Mouse (Mus musculus): ENCODE data around the gene Plet1. TPM values are rescaled to one million over a fixed set of nuclear protein-coding genes. Genes with fewer than 3 reads are reported as not detected.

Gene Plet1
- polyA plus RNA-seq, 1 experiment from 2014 or later, result 0.27 TPM

- Histone ChIP-seq H3K9me3 (replicated peaks; ENCODE audit: control insufficient read depth, low read length) (no peaks in the 10 kb centered on the region), H3K9ac (ENCODE audit: low read length) (no peak overlapping the region), H3K27ac (ENCODE audit: low read depth, low read length) (no peak overlapping the region), H3K4me2 (ENCODE audit: low read length) (no peak overlapping the region), H3K36me3 (ENCODE audit: control insufficient read depth, insufficient read depth, low read length) (no peaks in the 10 kb centered on the region), H3K4me1 (ENCODE audit: control insufficient read depth, insufficient read depth, low read length) (no peaks in the 10 kb centered on the region), H3K27me3 (replicated peaks; ENCODE audit: control insufficient read depth, insufficient read depth, low read length) (no peaks in the 10 kb centered on the region), H3K4me3 (ENCODE audit: low read depth, low read length) (no peak overlapping the region)
- ATAC-seq (no peak), DNase-seq (ENCODE audit: low spot score) (no peak)
- WGBS, result 80% methylated on average over 3 of the region's 3 CpGs
Measured at GRCm38 (mm10) chr9:50533791-50534190, 39.5 kb downstream of the Plet1 start.

DNA sequence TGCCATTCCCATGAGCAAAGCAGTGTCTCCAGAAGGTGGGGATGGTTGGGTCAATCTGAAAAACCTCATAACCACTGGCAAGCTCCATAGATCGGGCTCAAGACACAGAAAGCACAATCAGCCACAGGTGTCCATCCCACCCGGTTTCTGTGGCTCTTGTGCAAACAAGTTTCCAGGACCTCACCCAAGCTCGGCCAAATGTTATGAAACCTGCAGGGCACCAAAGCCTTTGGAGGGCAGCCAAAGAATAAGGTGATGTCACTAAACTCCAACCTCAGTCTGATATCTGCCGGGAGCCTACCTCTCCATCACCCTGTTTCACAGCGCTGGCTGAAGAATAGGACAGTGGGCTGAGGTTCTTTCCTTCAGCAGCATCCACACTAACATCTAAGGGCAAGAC lies 41.6 kb downstream of the Plet1 start:
- H3K9me3 ChIP-seq (replicated peaks; ENCODE audit: control insufficient read depth, low read length), result no peaks in the 10 kb centered on the region
- DNase-seq (ENCODE audit: low spot score) (no peak), ATAC-seq (no peak)
- H3K9ac ChIP-seq (ENCODE audit: low read length), result no peak overlapping the region
- H3K27ac ChIP-seq (ENCODE audit: low read depth, low read length), result no peak overlapping the region
- no peaks in the 10 kb centered on the region for H3K27me3 ChIP-seq (replicated peaks; ENCODE audit: control insufficient read depth, insufficient read depth, low read length)
- no peaks in the 10 kb centered on the region for H3K4me1 ChIP-seq (ENCODE audit: control insufficient read depth, insufficient read depth, low read length)
- no peaks in the 10 kb centered on the region for H3K36me3 ChIP-seq (ENCODE audit: control insufficient read depth, insufficient read depth, low read length)
- no peak overlapping the region for H3K4me3 ChIP-seq (ENCODE audit: low read depth, low read length)
- no peak overlapping the region for H3K4me2 ChIP-seq (ENCODE audit: low read length)
- WGBS, result 83% methylated on average over 5 of the region's 5 CpGs

- no peak overlapping the region for H3K9ac ChIP-seq (ENCODE audit: low read length)
- no peak for ATAC-seq
- H3K4me2 ChIP-seq (ENCODE audit: low read length), result no peak overlapping the region
- no peak overlapping the region for H3K4me3 ChIP-seq (ENCODE audit: low read depth, low read length)
- 87% methylated on average over 7 of the region's 7 CpGs for WGBS
- DNase-seq (ENCODE audit: low spot score), result no peak
- no peaks in the 10 kb centered on the region for H3K36me3 ChIP-seq (ENCODE audit: control insufficient read depth, insufficient read depth, low read length)
- no peaks in the 10 kb centered on the region for H3K9me3 ChIP-seq (replicated peaks; ENCODE audit: control insufficient read depth, low read length)
- no peaks in the 10 kb centered on the region for H3K4me1 ChIP-seq (ENCODE audit: control insufficient read depth, insufficient read depth, low read length)
- H3K27me3 ChIP-seq (replicated peaks; ENCODE audit: control insufficient read depth, insufficient read depth, low read length), result no peaks in the 10 kb centered on the region
- no peak overlapping the region for H3K27ac ChIP-seq (ENCODE audit: low read depth, low read length)
Measured at GRCm38 (mm10) chr9:50536603-50537135, 42.3 kb downstream of the Plet1 start.

- WGBS, result 86% methylated on average over 4 of the region's 4 CpGs
- Histone ChIP-seq H3K9ac (ENCODE audit: low read length) (no peak overlapping the region), H3K9me3 (replicated peaks; ENCODE audit: control insufficient read depth, low read length) (no peaks in the 10 kb centered on the region), H3K4me1 (ENCODE audit: control insufficient read depth, insufficient read depth, low read length) (no peaks in the 10 kb centered on the region), H3K4me2 (ENCODE audit: low read length) (no peak overlapping the region), H3K36me3 (ENCODE audit: control insufficient read depth, insufficient read depth, low read length) (no peaks in the 10 kb centered on the region), H3K27me3 (replicated peaks; ENCODE audit: control insufficient read depth, insufficient read depth, low read length) (no peaks in the 10 kb centered on the region), H3K4me3 (ENCODE audit: low read depth, low read length) (no peak overlapping the region), H3K27ac (ENCODE audit: low read depth, low read length) (no peak overlapping the region)
- ATAC-seq (no peak), DNase-seq (ENCODE audit: low spot score) (no peak)
Measured at GRCm38 (mm10) chr9:50537295-50537694, 43.0 kb downstream of the Plet1 start.

GRCm38 (mm10) chr9:50540170-50540569 lies 45.8 kb downstream of the Plet1 start:
- Histone ChIP-seq H3K9me3 (replicated peaks; ENCODE audit: control insufficient read depth, low read length) (no peaks in the 10 kb centered on the region), H3K4me3 (ENCODE audit: low read depth, low read length) (no peak overlapping the region), H3K27me3 (replicated peaks; ENCODE audit: control insufficient read depth, insufficient read depth, low read length) (no peaks in the 10 kb centered on the region), H3K27ac (ENCODE audit: low read depth, low read length) (no peak overlapping the region), H3K36me3 (ENCODE audit: control insufficient read depth, insufficient read depth, low read length) (no peaks in the 10 kb centered on the region), H3K9ac (ENCODE audit: low read length) (no peak overlapping the region), H3K4me2 (ENCODE audit: low read length) (peak overlapping the region; percentile 39), H3K4me1 (ENCODE audit: control insufficient read depth, insufficient read depth, low read length) (no peaks in the 10 kb centered on the region)
- ATAC-seq (no peak), DNase-seq (ENCODE audit: low spot score) (peak; percentile 8)
- WGBS, result 44% methylated on average over 7 of the region's 7 CpGs

GRCm38 (mm10) chr9:50542401-50542800 lies 48.1 kb downstream of the Plet1 start:
- DNase-seq (ENCODE audit: low spot score), result no peak
- H3K27me3 ChIP-seq (replicated peaks; ENCODE audit: control insufficient read depth, insufficient read depth, low read length), result no peaks in the 10 kb centered on the region
- no peak overlapping the region for H3K9ac ChIP-seq (ENCODE audit: low read length)
- H3K4me2 ChIP-seq (ENCODE audit: low read length), result no peak overlapping the region
- H3K27ac ChIP-seq (ENCODE audit: low read depth, low read length), result no peak overlapping the region
- H3K4me1 ChIP-seq (ENCODE audit: control insufficient read depth, insufficient read depth, low read length), result no peaks in the 10 kb centered on the region
- H3K9me3 ChIP-seq (replicated peaks; ENCODE audit: control insufficient read depth, low read length), result no peaks in the 10 kb centered on the region
- no peak for ATAC-seq
- no peaks in the 10 kb centered on the region for H3K36me3 ChIP-seq (ENCODE audit: control insufficient read depth, insufficient read depth, low read length)
- 76% methylated on average over 9 of the region's 9 CpGs for WGBS
- no peak overlapping the region for H3K4me3 ChIP-seq (ENCODE audit: low read depth, low read length)

GRCm38 (mm10) chr9:50547859-50548478 lies 53.6 kb downstream of the Plet1 start:
- Histone ChIP-seq H3K9me3 (replicated peaks; ENCODE audit: control insufficient read depth, low read length) (no peaks in the 10 kb centered on the region), H3K9ac (ENCODE audit: low read length) (no peak overlapping the region), H3K27me3 (replicated peaks; ENCODE audit: control insufficient read depth, insufficient read depth, low read length) (no peaks in the 10 kb centered on the region), H3K27ac (ENCODE audit: low read depth, low read length) (no peak overlapping the region), H3K4me3 (ENCODE audit: low read depth, low read length) (no peak overlapping the region), H3K4me1 (ENCODE audit: control insufficient read depth, insufficient read depth, low read length) (no peaks in the 10 kb centered on the region), H3K4me2 (ENCODE audit: low read length) (no peak overlapping the region), H3K36me3 (ENCODE audit: control insufficient read depth, insufficient read depth, low read length) (no peaks in the 10 kb centered on the region)
- 66% methylated on average over 5 of the region's 5 CpGs for WGBS
- DNase-seq (ENCODE audit: low spot score) (no peak), ATAC-seq (no peak)

- H3K36me3 ChIP-seq (ENCODE audit: control insufficient read depth, insufficient read depth, low read length), result no peaks in the 10 kb centered on the region
- H3K4me2 ChIP-seq (ENCODE audit: low read length), result no peak overlapping the region
- ATAC-seq (no peak), DNase-seq (ENCODE audit: low spot score) (no peak)
- H3K27ac ChIP-seq (ENCODE audit: low read depth, low read length), result no peak overlapping the region
- H3K9ac ChIP-seq (ENCODE audit: low read length), result no peak overlapping the region
- no peaks in the 10 kb centered on the region for H3K27me3 ChIP-seq (replicated peaks; ENCODE audit: control insufficient read depth, insufficient read depth, low read length)
- no peaks in the 10 kb centered on the region for H3K9me3 ChIP-seq (replicated peaks; ENCODE audit: control insufficient read depth, low read length)
- no peaks in the 10 kb centered on the region for H3K4me1 ChIP-seq (ENCODE audit: control insufficient read depth, insufficient read depth, low read length)
- 85% methylated on average over 4 of the region's 4 CpGs for WGBS
- no peak overlapping the region for H3K4me3 ChIP-seq (ENCODE audit: low read depth, low read length)
Measured at GRCm38 (mm10) chr9:50548936-50549335, 54.6 kb downstream of the Plet1 start.

- DNase-seq (ENCODE audit: low spot score) (no peak), ATAC-seq (no peak)
- 87% methylated on average over 5 of the region's 5 CpGs for WGBS
- Histone ChIP-seq H3K27ac (ENCODE audit: low read depth, low read length) (no peak overlapping the region), H3K4me1 (ENCODE audit: control insufficient read depth, insufficient read depth, low read length) (peaks cover 4% of the 10 kb centered on the region; the same call in 1 of the 2 replicates), H3K36me3 (ENCODE audit: control insufficient read depth, insufficient read depth, low read length) (no peaks in the 10 kb centered on the region), H3K4me2 (ENCODE audit: low read length) (no peak overlapping the region), H3K9ac (ENCODE audit: low read length) (no peak overlapping the region), H3K4me3 (ENCODE audit: low read depth, low read length) (no peak overlapping the region), H3K27me3 (replicated peaks; ENCODE audit: control insufficient read depth, insufficient read depth, low read length) (no peaks in the 10 kb centered on the region), H3K9me3 (replicated peaks; ENCODE audit: control insufficient read depth, low read length) (no peaks in the 10 kb centered on the region)
Measured at GRCm38 (mm10) chr9:50552206-50552605, 57.9 kb downstream of the Plet1 start.
